Mouse (Mus musculus) adrenal gland, adult 2 months (tissue): ENCODE data around the gene Bglap2. TPM values are rescaled to one million over a fixed set of nuclear protein-coding genes. Genes with fewer than 3 reads are reported as not detected.
A peak's percentile ranks its signal among the peaks of the same experiment; 100 is the strongest.
"Not testable (repeated sequence)": the region's sequence is repeated elsewhere in the genome, so short reads cannot be mapped to it uniquely, and the experiment has no call there.

Experiments
- DNase-seq: peaks from one replicate; pipeline ENCODE4 v3.0.0; 2021
- long read RNA-seq: library from polyadenylated mRNA; stranded (forward); transcript quantifications from one replicate; pipeline ENCODE4 v2.0.0, GENCODE M21; 2021
- polyA plus RNA-seq: library from polyadenylated mRNA; depleted of rRNA; stranded (reverse); fragments of >200 nt; gene quantifications from 2 replicates; pipeline ENCODE4 v1.2.3, GENCODE M21; 2012; rRNA removed
- total RNA-seq, 2 experiments: library from RNA; stranded (reverse); gene quantifications; 2 replicates each; pipeline ENCODE4 v1.2.3; 2021

The Bglap2 gene
- total RNA-seq: 1 to 10 TPM in 1 of 2 experiments, not detected in 1; 2.2 TPM
- 0.28 TPM in 1 of 2 replicates, not detected in the other for polyA plus RNA-seq
- long read RNA-seq, partial matches to known transcripts: 0 of 3 reads
- long read RNA-seq, other reads (novel, unspliced or antisense): 0 of 3 reads

- not testable (repeated sequence) for DNase-seq
Measured at GRCm38 (mm10) chr3:88378599-88378998, at the start of gene Bglap2. TSS of gene Bglap2 (minus strand) at chr3:88378699.

- peak; percentile 69 for DNase-seq
Measured at GRCm38 (mm10) chr3:88427342-88427905, 48.9 kb upstream of the Bglap2 start.

GRCm38 (mm10) chr3:88425708-88426420 is 47.4 kb upstream of the Bglap2 start:
- no peak for DNase-seq

- DNase-seq: no peak
Measured at GRCm38 (mm10) chr3:88425330-88425689, 46.8 kb upstream of the Bglap2 start.

GRCm38 (mm10) chr3:88424605-88425329 is 46.3 kb upstream of the Bglap2 start, which contains the start of gene Slc25a44:
TSS of gene Slc25a44 (minus strand) at chr3:88425139.
- DNase-seq: peak; percentile 98

GRCm38 (mm10) chr3:88422020-88422720 is 43.7 kb upstream of the Bglap2 start:
- DNase-seq: no peak

- no peak for DNase-seq
Measured at GRCm38 (mm10) chr3:88420771-88421170, 42.3 kb upstream of the Bglap2 start.

GRCm38 (mm10) chr3:88418016-88418415 is 39.5 kb upstream of the Bglap2 start:
- no peak for DNase-seq

GRCm38 (mm10) chr3:88415668-88416067 is 37.2 kb upstream of the Bglap2 start:
- no peak for DNase-seq

- no peak for DNase-seq
Measured at GRCm38 (mm10) chr3:88412636-88413035, 34.1 kb upstream of the Bglap2 start.

GRCm38 (mm10) chr3:88411681-88412080 is 33.2 kb upstream of the Bglap2 start:
- peak; percentile 76 for DNase-seq

- DNase-seq: no peak
Measured at GRCm38 (mm10) chr3:88410645-88411031, 32.1 kb upstream of the Bglap2 start.

- peak; percentile 97 for DNase-seq
Measured at GRCm38 (mm10) chr3:88409741-88410644, 31.5 kb upstream of the Bglap2 start, which contains the start of gene Pmf1. TSS of gene Pmf1 (minus strand) at chr3:88410331.

GRCm38 (mm10) chr3:88408953-88409352 is 30.5 kb upstream of the Bglap2 start:
- DNase-seq: no peak

- DNase-seq: no peak
Measured at GRCm38 (mm10) chr3:88407529-88407928, 29.0 kb upstream of the Bglap2 start.

GRCm38 (mm10) chr3:88407090-88407489 is 28.6 kb upstream of the Bglap2 start:
- peak; percentile 66 for DNase-seq

- DNase-seq: no peak
Measured at GRCm38 (mm10) chr3:88403522-88404230, 25.2 kb upstream of the Bglap2 start.

GRCm38 (mm10) chr3:88398666-88399065 is 20.2 kb upstream of the Bglap2 start:
- no peak for DNase-seq

GRCm38 (mm10) chr3:88395742-88396141 is 17.2 kb upstream of the Bglap2 start:
- no peak for DNase-seq

- no peak for DNase-seq
Measured at GRCm38 (mm10) chr3:88395288-88395687, 16.8 kb upstream of the Bglap2 start.
